ENCODE assay signal across 20 mouse cellular contexts in genomic region chr14:105369637-105370435, GRCm38 (mm10).
A peak's percentile ranks its signal among the peaks of the same experiment; 100 is the strongest.
DNase-seq lines count a peak whose midpoint lies in the region; ATAC-seq and TF ChIP-seq lines count a peak whose summit lies in the region.
"Had no signal": no experiment of that assay in that cellular context is flagged by ENCODE, and none has a peak within 500 bp of the region (broad histone marks: within the 10 kb centered on the region; RNA-seq: fewer than 3 reads in every experiment).

No protein-coding gene starts in this region.

- 44% methylated on average over 5 of the region's 5 CpGs for WGBS in intestine, postnatal 0 days
- WGBS in intestine, embryonic 16.5 days, result 64% methylated on average over 5 of the region's 5 CpGs
- WGBS in lung, adult 2 months, result 45% methylated on average over 5 of the region's 5 CpGs

- no peak overlapping the region for H3K4me3 ChIP-seq in intestine, postnatal 0 days (ENCODE audit: low read depth, low read length)
- no peak overlapping the region for H3K4me3 ChIP-seq in intestine, embryonic 16.5 days (ENCODE audit: low read length)
- no peak overlapping the region for H3K4me3 ChIP-seq in lung, adult 2 months (replicated peaks; ENCODE audit: extremely low read depth, low read depth, low read length)
- H3K4me3 ChIP-seq: forebrain, embryonic 15.5 days; heart, embryonic 13.5 days; megakaryocyte, embryonic 14.5 days; midbrain, embryonic 15.5 days had no signal

- no peak for TF ChIP-seq POLR2A in lung, adult 2 months (IDR thresholded peaks at IDR 0.05; ENCODE audit: borderline replicate concordance, extremely low read depth, low read depth, low read length)

- intact Hi-C loops in left cerebral cortex, postnatal 10 days (cut with DNase I), result no loop called here

- no peak overlapping the region for H3K9ac ChIP-seq in intestine, postnatal 0 days (ENCODE audit: low read depth, low read length)
- H3K9ac ChIP-seq in intestine, embryonic 16.5 days (ENCODE audit: low read depth, low read length), result no peak overlapping the region
- H3K9ac ChIP-seq: forebrain, embryonic 15.5 days; heart, embryonic 13.5 days; midbrain, embryonic 15.5 days had no signal

- no peak for TF ChIP-seq CTCF in intestine, postnatal 0 days (IDR thresholded peaks at IDR 0.05; ENCODE audit: low read depth)
- TF ChIP-seq CTCF in lung, adult 2 months (IDR thresholded peaks at IDR 0.05; ENCODE audit: insufficient read depth, low read length), result no peak

- H3K9me3 ChIP-seq in intestine, postnatal 0 days (ENCODE audit: control insufficient read depth), result no peaks in the 10 kb centered on the region
- no peaks in the 10 kb centered on the region for H3K9me3 ChIP-seq in intestine, embryonic 16.5 days (ENCODE audit: control insufficient read depth, low read length)
- H3K9me3 ChIP-seq: forebrain, embryonic 15.5 days; heart, embryonic 13.5 days; midbrain, embryonic 15.5 days had no signal

- H3K4me2 ChIP-seq in intestine, postnatal 0 days (replicated peaks; ENCODE audit: low read depth), result no peak overlapping the region
- H3K4me2 ChIP-seq in intestine, embryonic 16.5 days (ENCODE audit: low read depth, low read length), result no peak overlapping the region
- H3K4me2 ChIP-seq: forebrain, embryonic 15.5 days; heart, embryonic 13.5 days; midbrain, embryonic 15.5 days had no signal

- no peaks in the 10 kb centered on the region for H3K27me3 ChIP-seq in intestine, postnatal 0 days (replicated peaks; ENCODE audit: control insufficient read depth, insufficient read depth, low read length)
- no peaks in the 10 kb centered on the region for H3K27me3 ChIP-seq in intestine, embryonic 16.5 days (replicated peaks; ENCODE audit: control insufficient read depth, insufficient read depth, low read length)
- H3K27me3 ChIP-seq: CH12.LX; forebrain, embryonic 15.5 days; heart, embryonic 13.5 days; megakaryocyte, embryonic 14.5 days; midbrain, embryonic 15.5 days had no signal

- ATAC-seq in intestine, postnatal 0 days, result peak; percentile 84
- no peak for ATAC-seq in intestine, embryonic 16.5 days
- ATAC-seq: forebrain, embryonic 15.5 days; hindbrain, postnatal 0 days; midbrain, embryonic 15.5 days had no signal

- no peak overlapping the region for H3K27ac ChIP-seq in intestine, postnatal 0 days (ENCODE audit: low read depth, low read length)
- no peak overlapping the region for H3K27ac ChIP-seq in intestine, embryonic 16.5 days (ENCODE audit: low read length)
- H3K27ac ChIP-seq: forebrain, embryonic 15.5 days; heart, embryonic 13.5 days; hindbrain, postnatal 0 days; midbrain, embryonic 15.5 days had no signal

- H3K4me1 ChIP-seq in intestine, postnatal 0 days (replicated peaks; ENCODE audit: control insufficient read depth, insufficient read depth, low read length), result no peaks in the 10 kb centered on the region
- H3K4me1 ChIP-seq in intestine, embryonic 16.5 days (ENCODE audit: control insufficient read depth, insufficient read depth, low read length), result no peaks in the 10 kb centered on the region
- H3K4me1 ChIP-seq in lung, adult 2 months (ENCODE audit: control insufficient read depth, insufficient read depth, low read length), result peaks cover 2% of the 10 kb centered on the region; the same call in 1 of the 2 replicates
- H3K4me1 ChIP-seq: forebrain, embryonic 15.5 days; megakaryocyte, embryonic 14.5 days; midbrain, embryonic 15.5 days had no signal

- no peaks in the 10 kb centered on the region for H3K36me3 ChIP-seq in intestine, postnatal 0 days (ENCODE audit: control insufficient read depth, insufficient read depth)
- H3K36me3 ChIP-seq in intestine, embryonic 16.5 days (ENCODE audit: control insufficient read depth, insufficient read depth, low read length), result no peaks in the 10 kb centered on the region
- H3K36me3 ChIP-seq: forebrain, embryonic 15.5 days; heart, embryonic 13.5 days; midbrain, embryonic 15.5 days had no signal

- peak; percentile 28 for DNase-seq in lung, postnatal 36 days
- DNase-seq in lung, adult 2 months, result no peak
- peak; percentile 22 for DNase-seq in kidney, postnatal 14 days
- DNase-seq in cerebellum, adult 9-10 months, result no peak
- no peak for DNase-seq in left cerebral cortex, postnatal 10 days (ENCODE audit: extremely low spot score in 1 of 2, low spot score in 2 of 2)
- no peak for DNase-seq in spleen, postnatal 14 days (ENCODE audit: low spot score in 2 of 2)
- DNase-seq: adrenal gland, adult 2 months; cerebellum, postnatal 14 days; embryo, embryonic 11 days; heart, postnatal 4 days; right cerebral cortex, adult 18-20 months; thymus, postnatal 14 days had no signal

Comparison
In these comparisons a context has a peak if more than half of its experiments do, and no peak if none do; other contexts are left out.
1. DNase-seq: peak in lung, postnatal 36 days (single experiment) and kidney, postnatal 14 days (single experiment); none in lung, adult 2 months (single experiment), cerebellum, adult 9-10 months (single experiment), left cerebral cortex, postnatal 10 days (0 of 2) and spleen, postnatal 14 days (0 of 2).